In the genomic region with DNA sequence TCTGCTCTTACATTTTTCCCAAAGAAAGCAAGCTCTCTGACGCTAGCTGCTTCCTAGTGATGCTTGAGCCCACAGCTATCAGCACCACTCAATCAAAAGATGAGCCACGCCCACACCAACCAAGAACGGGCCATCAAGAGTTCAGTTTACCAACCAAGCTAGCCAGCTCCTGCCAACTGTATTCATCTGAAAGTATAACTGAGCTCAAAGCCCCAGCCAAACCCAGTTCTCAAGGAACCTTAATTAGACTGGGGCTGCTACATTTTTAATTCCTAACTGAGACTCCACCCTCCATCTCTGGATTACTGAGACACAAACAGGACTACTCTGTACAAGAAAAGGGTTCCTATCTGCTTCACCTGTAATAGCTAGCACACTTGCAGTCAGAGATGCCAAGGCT, we compare ENCODE assay signal across 10 mouse cellular contexts. TPM values are rescaled to one million over a fixed set of nuclear protein-coding genes. Genes with fewer than 3 reads are reported as not detected.
DNase-seq lines count a peak whose midpoint lies in the region; ATAC-seq lines count a peak whose summit lies in the region.
"Had no signal": no experiment of that assay in that cellular context is flagged by ENCODE, and none has a peak within 500 bp of the region (broad histone marks: within the 10 kb centered on the region; RNA-seq: fewer than 3 reads in every experiment).

No protein-coding gene starts in this region.

- ATAC-seq in heart, embryonic 13.5 days (ENCODE audit: extremely low read depth, insufficient number of reproducible peaks, low FRiP score, low TSS enrichment) = no peak
- ATAC-seq in stomach, embryonic 15.5 days (ENCODE audit: insufficient read depth, low FRiP score, low read depth) = peak; percentile 37; the same call in 1 of the 2 replicates
- ATAC-seq: inflammation-experienced regulatory T-cells, adult 6 months had no signal

- H3K4me3 ChIP-seq in heart, embryonic 13.5 days = no peak overlapping the region
- H3K4me3 ChIP-seq in stomach, embryonic 15.5 days (replicated peaks) = no peak overlapping the region
- H3K4me3 ChIP-seq: midbrain, embryonic 10.5 days had no signal

- H3K4me2 ChIP-seq in heart, embryonic 13.5 days = no peak overlapping the region
- H3K4me2 ChIP-seq in stomach, embryonic 15.5 days = peak overlapping the region; percentile 9; the same call in 1 of the 2 replicates

- no peaks in the 10 kb centered on the region for H3K9me3 ChIP-seq in heart, embryonic 13.5 days
- H3K9me3 ChIP-seq in stomach, embryonic 15.5 days = no peaks in the 10 kb centered on the region
- H3K9me3 ChIP-seq: midbrain, embryonic 10.5 days had no signal

- peaks cover 1% of the 10 kb centered on the region; the same call in 1 of the 2 replicates for H3K36me3 ChIP-seq in heart, embryonic 13.5 days
- no peaks in the 10 kb centered on the region for H3K36me3 ChIP-seq in stomach, embryonic 15.5 days
- H3K36me3 ChIP-seq: midbrain, embryonic 10.5 days had no signal

- H3K4me1 ChIP-seq in heart, embryonic 13.5 days = peaks cover 44% of the 10 kb centered on the region
- peaks cover 19% of the 10 kb centered on the region for H3K4me1 ChIP-seq in stomach, embryonic 15.5 days

- 30% methylated on average over 3 of the region's 3 CpGs for WGBS in heart, embryonic 13.5 days
- 34% methylated on average over 3 of the region's 3 CpGs for WGBS in stomach, embryonic 15.5 days

- no peak for DNase-seq in heart, adult 8-10 months (ENCODE audit: low spot score)
- DNase-seq in lung, postnatal 36 days = peak; percentile 53
- DNase-seq in lung, postnatal 10 days = no peak
- peak; percentile 52 to 59 for DNase-seq in kidney, postnatal 25 days
- no peak for DNase-seq in right cerebral cortex, postnatal 36 days (ENCODE audit: low spot score in 2 of 2)
- DNase-seq in cerebellum, adult 9-10 months = no peak

- no peak overlapping the region for H3K9ac ChIP-seq in heart, embryonic 13.5 days
- H3K9ac ChIP-seq in stomach, embryonic 15.5 days = no peak overlapping the region

- no peaks in the 10 kb centered on the region for H3K27me3 ChIP-seq in heart, embryonic 13.5 days (replicated peaks)
- H3K27me3 ChIP-seq in stomach, embryonic 15.5 days (replicated peaks) = no peaks in the 10 kb centered on the region

- H3K27ac ChIP-seq in heart, embryonic 13.5 days (replicated peaks) = peak overlapping the region; percentile 38
- peak overlapping the region; percentile 75 for H3K27ac ChIP-seq in stomach, embryonic 15.5 days
- H3K27ac ChIP-seq: midbrain, embryonic 10.5 days had no signal

RNA-seq across cellular contexts. Expression of a gene that starts 18.1 kb away (rescaled TPM):
- polyA plus RNA-seq in heart, embryonic 13.5 days (2015; fragmentation: Nextera tagmentation; extraction: Ambion mirVana) = 13.4 and 15.2 TPM in 2 replicates
- 10 to 100 TPM; 15.1 to 21.3 (median 19.2) TPM for total RNA-seq in heart, adult 8-10 months (2022)
- polyA plus RNA-seq in stomach, embryonic 15.5 days (2015; fragmentation: Nextera tagmentation; extraction: Ambion mirVana) = 55.6 and 64.6 TPM in 2 replicates

RNA-seq across cellular contexts. Expression of a gene that starts 20.1 kb away (rescaled TPM):
- polyA plus RNA-seq in heart, embryonic 13.5 days (2015; fragmentation: Nextera tagmentation; extraction: Ambion mirVana) = 572 and 667 TPM in 2 replicates
- 100 to 1,000 TPM; 570 to 700 (median 625) TPM for total RNA-seq in heart, adult 8-10 months (2022)
- polyA plus RNA-seq in stomach, embryonic 15.5 days (2015; fragmentation: Nextera tagmentation; extraction: Ambion mirVana) = 514 and 574 TPM in 2 replicates

RNA-seq across cellular contexts. Expression of a gene that starts 35.5 kb away (rescaled TPM):
- polyA plus RNA-seq in heart, embryonic 13.5 days (2015; fragmentation: Nextera tagmentation; extraction: Ambion mirVana) = not detected in 2 replicates
- total RNA-seq in heart, adult 8-10 months (2022) = not detected
- polyA plus RNA-seq in stomach, embryonic 15.5 days (2015; fragmentation: Nextera tagmentation; extraction: Ambion mirVana) = 0.14 TPM in 1 of 2 replicates, not detected in the other
- polyA plus RNA-seq: inflammation-experienced regulatory T-cells, adult 6 months; midbrain, embryonic 10.5 days had no signal

Comparison
In these comparisons a context has a peak if more than half of its experiments do, and no peak if none do; other contexts are left out.
1. DNase-seq: peak in lung, postnatal 36 days (single experiment) and kidney, postnatal 25 days (2 of 2); none in heart, adult 8-10 months (single experiment), lung, postnatal 10 days (single experiment), right cerebral cortex, postnatal 36 days (0 of 2) and cerebellum, adult 9-10 months (single experiment).